Mouse (Mus musculus) monocyte, adult 2 months (primary cell): ENCODE data around the gene Insc.

Source experiments
- DNase-seq, 2 experiments: peaks; one replicate each; pipeline ENCODE4 v3.0.0; 2022; ENCODE audit warnings: low spot score in 2 of 2, low read depth in 1 of 2

Insc gene

DNA sequence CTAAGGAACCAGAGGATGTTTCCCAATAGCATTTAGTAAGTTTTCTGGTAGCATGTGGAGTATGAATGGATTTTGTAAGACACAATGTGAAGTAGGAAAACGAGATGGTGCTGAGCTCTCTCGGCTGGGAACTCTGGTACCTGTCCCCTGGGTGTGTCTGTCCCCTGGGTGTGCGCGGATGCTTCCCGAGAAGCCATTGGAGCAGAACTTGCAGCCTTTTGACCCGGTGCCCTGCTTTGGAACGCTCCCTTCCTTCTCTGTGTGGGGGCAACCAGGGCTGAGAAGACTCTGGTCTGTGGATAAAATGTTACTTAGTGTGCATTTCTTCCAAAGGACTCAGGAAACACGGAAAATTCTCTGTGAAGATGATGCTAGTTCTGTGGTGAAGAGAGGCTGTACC is 75.3 kb downstream of the Insc start:
- DNase-seq: no peak

DNA sequence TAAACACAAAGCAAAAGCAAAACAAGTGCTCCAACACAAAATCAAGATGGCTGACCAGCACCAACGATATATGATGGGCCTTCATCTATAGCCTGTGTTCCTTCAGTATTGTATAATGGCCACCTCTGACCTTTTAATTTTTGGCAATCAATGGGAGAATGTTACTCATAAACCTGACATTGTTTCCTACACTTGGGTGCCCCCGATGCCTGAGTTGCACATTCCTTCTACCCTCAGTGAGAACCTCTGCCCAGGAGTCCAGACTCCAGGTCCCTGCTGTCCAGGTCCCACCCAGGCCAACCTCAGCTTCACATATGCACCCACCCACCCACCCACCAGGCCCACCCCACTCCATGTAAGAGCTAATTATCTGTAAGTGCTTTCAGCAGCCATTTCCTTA is 79.2 kb downstream of the Insc start:
- DNase-seq: no peak

DNA sequence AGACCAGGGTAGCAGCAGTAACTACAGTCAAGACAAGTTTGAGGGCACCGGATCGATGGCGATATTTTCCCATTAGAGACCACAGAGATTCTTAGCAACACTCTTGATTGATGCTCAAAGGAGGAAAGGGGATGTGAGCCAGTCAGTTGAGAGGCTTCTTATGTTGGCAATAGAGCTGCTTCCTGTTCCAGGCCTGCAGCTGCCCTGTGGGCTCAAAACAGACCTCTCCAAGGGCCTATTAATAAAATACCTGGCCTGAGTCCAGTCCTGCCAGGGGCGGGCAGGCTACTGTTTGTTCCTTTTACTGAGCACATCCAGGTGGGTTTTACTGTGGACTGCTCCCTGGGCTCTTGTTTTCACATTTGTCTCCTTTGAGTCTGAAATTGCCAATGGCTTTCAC is 83.9 kb downstream of the Insc start:
- DNase-seq: no peak

DNA sequence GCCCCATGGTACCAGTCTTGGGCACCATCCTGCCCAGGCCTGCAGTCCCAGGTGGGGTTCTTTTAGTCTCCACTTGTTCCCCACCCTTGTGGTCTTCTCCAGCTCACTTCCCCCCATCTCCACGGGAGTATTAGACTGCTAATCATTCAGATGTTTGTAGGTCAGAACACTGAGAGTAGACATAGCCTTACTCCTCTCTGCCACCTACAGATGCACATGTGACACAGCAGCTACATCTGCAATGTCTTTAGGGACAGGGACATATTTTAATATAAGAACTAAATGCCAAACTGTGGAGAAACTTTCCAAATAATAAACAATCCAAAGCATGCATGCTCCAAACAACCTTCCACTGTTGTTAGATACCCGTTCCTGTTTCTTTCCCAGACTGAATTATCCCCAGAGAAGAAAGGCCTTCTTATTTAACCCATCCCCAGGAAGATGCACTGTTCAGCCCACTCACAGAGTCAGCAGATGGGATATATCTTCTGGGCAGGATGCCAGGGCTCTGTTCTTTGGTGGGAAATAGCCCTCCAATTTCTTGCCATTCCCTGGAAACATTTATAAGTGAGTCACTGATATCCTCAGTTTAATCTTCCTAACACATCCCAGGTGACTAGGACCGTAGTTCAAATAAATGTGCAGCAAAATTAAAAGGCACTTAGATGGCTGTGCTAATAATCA is 88.9 kb downstream of the Insc start:
- DNase-seq: no peak

DNA sequence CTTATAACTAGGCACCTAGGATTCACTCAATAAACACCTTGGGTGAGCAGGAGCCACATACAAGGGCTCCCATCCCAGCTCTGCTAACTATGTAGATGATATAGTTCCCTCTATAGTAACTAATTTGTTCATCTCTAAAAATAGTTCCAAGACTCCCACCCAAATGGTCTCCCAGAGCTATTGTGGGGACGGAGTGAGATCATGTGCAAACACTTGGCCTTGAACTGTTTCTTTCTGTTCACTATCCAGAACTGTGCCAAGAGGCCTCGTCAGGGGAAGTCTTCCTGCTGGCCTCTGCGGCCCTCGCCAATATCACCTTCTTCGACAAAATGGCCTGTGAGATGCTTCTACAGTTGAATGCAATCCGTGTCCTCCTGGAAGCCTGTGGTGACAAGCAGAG is 91.0 kb downstream of the Insc start:
- no peak for DNase-seq

DNA sequence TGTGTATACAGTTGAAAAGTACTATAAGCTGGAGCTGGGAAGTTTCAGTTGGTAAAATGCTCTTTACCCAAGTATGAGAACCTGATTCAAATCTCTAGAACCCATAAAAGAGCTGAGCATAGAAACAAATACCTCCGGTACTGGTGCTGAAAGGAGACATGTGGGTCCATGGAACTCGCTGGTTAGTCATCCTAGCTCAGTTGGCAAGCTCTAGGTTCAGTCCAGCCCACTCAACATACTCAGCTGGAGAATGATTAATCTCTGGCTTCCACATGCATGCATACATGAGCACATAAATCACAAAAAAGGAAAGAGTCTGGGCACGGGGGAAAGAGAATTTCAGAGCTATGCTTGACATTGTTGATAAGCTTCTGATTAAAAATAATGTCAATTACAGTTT is 93.8 kb downstream of the Insc start:
- DNase-seq: no peak

DNA sequence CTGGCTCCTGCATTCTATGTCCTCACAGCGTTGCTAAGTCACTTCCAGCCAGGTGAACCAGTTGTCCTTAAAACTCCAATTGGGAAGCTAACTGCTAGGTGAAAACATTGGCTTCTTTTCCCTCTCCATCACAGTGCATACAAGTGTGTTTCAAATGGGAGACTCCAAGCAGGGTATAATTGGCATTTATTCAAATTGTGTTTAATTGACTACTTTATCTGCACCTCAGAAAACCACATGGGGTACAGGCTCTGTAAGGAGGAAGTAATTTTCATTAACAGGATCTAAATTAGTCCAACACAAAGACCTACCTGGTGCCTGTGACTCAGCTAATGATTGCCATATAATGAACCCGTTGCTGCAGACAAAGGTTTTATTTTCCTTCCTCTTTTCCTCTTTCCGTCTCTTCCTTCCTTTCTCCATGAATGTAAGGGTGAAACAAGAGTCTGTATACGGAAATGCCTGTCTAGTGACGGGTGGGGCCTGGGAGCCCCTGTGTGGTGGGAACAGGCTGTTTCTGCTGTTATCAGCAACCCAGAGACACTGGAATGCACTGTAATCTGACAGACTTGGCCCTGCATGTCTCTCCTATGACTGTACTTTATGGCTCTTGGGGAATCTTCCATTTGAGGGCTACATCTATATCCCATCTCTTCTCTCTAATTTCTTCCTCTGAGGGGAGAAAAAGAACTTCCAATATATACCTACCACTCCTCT is 96.7 kb downstream of the Insc start:
- DNase-seq: no peak

DNA sequence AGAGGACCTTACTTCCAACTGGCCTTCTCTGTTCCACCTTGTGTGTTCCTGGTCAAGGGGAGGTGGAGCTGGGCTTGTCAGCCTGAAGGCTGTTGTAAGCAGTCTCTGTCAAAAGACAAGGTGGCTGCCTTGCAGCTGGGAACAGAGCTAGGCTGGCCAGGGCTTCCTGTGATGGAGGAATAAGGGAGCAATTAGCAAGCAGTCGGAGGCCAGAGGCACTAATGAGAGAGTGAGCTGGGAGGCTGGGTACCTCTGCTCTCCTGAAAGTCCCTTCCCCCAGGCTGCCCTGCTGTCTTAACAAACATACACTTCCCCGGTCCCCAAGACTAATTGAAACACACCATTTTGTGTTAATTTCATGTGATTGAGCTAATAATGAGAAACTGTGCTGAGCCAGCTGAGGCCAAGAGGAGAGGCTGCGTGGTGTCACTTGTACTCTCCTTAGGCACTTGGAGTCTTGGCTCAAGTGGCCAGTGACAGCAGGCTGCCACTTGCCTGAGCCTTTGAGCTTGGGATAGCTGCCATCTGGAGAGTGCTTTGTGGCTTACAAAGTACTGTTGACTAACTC is 99.2 kb downstream of the Insc start:
- DNase-seq: no peak

DNA sequence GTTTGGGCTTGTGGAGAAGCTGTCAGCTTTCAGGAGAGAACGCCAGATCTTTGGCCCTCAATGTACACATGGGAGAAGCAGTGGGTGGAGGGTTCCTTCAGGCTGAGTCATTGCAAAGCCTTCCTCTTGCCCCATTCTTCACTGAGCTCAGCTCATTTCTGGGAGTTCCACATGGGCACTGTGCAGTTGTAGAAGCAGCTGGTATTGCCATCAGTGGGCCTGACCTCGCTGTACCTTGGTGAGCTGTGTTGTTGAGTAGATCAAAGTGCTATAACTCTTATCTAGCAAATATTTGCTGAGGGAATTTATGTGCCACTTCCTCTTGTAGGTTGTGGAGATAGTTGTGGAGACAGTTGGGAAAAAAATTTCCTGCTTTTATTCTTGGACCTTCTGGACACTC is 103.7 kb downstream of the Insc start:
- DNase-seq: no peak

DNA sequence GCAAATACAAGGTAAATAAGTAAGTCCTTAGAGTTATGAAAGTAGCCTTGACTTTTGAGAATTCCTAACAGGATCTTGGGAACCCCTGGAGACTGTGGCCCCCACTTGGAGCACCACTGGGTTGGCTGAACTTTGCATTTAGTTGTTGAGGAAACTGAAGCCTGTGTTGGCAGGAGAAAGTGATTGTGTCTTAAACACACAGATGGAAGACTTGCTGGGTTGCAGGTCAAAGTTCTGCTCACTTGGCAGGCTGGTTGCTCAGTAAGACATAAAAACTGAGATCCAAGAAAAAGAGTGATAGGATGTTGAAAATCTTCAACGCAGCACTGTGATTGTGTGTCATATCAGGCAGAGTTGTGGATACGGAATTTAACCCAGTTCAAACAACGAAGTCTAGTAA is 108.9 kb downstream of the Insc start:
- no peak for DNase-seq

DNA sequence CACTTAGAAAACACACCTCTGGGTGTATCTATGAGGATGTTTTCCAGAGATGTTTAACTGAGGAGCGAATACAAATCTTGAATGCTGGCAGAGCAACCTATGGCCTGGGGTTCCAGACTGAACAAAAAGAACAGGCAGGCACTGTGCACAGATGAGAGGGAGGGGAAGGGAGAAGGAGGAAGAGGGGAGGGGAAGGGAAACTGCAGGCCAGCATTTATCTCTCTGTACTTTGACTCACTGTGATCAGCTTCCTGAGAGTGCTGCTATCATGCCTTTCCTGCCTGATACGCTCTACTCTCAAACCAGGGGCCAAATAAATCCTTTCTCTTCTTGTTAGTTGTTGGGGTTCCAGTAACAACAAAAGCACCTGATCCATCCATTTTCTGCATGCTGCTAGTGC is 110.7 kb downstream of the Insc start:
- DNase-seq: no peak

DNA sequence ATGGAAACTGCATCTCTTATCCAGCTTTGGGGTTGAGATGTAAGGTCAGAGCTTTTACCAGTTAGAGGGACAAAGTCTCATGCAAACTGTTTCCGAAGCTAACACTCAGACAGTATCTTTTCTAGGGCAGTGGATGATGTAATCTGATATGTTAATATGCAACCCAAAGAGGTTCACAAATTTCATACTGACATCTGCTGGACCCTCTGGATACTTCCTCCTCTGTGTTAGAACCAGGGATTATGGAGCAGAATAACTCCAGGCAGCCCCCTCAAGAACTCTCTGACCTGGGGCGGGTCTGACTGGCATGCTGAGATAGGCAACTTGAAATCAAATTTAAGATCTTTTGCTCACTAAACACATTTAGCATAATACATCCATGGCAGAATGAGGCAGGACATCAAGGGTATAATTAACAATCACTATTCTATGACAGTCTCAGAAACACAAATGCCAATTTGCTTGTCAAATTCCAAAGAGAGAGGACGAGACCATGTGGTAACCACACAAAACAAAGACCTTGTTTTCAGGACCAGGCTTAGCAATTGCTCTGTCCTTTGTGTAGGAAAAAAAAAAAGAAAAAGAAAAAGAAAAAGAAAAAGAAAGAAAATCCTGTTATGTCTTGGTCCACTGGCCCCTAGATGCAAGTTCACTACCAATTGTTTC is 117.5 kb downstream of the Insc start:
- no peak for DNase-seq

DNA sequence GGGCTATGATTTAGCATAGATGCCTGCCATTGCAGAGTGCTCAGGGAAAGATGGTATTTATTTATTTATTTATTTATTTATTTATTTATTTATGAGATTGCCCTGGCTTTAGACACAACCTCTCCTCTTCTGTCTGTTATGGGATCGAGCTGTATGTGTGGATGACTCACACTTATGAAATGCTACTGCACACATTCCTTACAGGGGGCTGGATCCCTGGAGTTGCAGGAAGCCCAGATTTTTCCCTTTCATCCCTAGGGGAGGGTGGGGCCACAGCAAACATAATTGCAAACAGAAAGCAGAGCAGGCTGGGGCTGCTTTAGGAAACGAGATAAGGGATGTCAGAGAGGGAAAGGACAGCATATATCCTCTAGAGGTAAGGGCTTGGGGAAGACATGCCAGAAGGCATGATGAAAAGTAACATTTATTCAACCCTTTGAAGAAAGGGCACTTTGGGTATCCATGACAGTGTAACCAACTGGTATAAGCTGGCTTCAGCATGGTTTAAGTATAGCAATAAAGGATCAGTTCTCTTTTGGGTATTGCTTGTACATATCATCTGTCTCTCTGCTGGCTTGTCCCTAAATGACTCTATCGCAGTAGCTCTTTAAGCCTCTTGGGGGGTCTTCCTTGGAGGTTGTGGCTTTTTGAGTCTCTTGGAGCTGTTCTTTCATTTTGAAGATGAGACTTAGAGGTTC is 130.0 kb downstream of the Insc start:
- DNase-seq: no peak

DNA sequence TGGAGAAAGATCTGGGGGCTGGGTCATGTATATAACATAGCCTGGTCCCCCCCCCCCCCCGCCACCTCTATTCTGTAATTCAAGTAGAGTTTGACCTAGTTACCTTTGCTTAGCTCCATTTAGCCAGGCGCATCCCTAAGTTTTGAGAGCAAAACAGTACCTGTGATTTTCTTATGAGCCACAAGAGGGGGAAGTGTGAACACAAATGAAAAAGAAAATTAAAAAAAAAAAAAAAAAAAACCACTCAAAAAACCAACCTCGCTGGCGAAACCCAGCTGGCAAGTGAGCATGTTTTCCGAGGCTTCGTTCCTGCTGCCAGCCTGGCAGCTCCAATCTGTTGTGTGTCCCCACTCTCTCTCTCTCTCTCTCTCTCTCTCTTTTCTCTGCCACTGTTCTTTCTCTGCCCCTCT is 130.5 kb downstream of the Insc start:
- DNase-seq: no peak

DNA sequence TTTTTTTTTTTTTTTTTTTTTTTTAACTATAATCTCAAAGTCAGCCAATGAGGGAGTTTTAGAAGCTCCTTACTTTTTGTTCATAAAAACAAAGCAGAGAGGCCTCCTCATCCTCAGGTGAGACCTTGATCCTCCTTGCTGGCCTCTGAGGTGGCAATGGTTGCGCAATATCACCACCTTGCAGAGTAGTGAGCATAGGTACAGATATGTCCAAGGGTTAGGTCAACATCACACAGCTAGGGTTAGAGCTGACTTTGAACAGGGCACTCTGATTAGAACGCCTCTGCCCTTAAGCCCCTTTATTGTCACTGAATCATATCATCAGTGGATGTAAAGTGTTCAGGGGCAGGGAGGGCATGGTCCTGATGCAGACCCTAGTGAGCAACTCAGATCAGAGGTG is 131.1 kb downstream of the Insc start:
- no peak for DNase-seq

DNA sequence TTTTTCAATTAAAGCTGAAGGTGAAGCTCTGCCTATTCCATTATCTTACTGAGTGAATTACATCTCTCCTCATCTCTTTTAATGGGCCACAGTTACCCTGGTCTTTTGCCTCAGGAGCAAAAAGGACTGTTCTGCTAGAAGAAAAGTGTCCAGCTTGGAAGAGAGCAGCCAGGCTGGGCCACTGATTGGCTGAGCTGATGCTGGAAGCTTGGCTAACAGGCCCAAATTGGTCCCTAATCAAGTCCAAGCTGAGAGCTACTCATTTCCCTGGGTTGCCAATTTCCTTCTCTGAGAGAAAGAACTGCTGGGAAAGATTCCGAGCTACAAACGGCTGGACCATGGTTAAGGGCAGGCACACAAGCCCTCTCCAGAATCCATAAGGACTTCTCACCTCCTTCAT is 140.1 kb downstream of the Insc start:
- no peak for DNase-seq

DNA sequence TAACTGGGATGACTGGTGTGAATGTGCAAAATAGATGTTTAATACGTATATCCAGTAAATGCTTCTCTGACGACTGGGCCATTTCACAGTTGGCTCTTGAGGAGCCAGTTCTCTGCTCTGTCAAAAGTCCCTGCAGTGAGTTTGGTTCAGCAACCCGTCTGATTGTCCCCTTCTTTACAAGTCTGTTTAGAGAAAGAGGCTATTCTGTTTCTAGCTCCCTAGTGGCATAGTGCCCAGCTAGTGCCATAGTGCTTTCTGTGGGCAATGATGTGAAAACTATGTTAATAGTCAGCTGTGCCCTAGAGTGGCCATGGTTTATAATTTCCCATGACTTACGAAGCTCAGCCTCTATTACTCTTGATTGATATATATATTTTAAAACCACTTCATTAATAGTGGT is 143.4 kb downstream of the Insc start:
- DNase-seq: no peak

DNA sequence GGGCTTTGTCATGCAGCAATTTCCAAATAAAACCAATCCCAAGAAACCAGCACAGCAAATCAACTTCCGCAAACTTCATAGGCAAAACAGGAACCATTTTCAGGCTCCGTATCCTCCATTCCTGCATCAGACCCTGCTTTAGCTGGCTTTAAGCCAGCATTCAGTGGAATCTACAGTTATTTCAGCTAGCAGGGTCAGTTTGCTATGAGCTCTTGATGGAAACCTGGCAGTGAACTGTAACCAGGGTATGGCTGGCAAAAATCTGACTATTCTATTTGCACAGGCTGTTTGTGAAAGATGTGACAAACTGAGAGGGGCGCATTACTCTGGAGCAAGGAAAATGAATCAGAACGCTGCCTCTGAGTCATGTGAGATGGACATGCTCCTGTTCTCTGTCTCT is 146.7 kb downstream of the Insc start:
- no peak for DNase-seq

DNA sequence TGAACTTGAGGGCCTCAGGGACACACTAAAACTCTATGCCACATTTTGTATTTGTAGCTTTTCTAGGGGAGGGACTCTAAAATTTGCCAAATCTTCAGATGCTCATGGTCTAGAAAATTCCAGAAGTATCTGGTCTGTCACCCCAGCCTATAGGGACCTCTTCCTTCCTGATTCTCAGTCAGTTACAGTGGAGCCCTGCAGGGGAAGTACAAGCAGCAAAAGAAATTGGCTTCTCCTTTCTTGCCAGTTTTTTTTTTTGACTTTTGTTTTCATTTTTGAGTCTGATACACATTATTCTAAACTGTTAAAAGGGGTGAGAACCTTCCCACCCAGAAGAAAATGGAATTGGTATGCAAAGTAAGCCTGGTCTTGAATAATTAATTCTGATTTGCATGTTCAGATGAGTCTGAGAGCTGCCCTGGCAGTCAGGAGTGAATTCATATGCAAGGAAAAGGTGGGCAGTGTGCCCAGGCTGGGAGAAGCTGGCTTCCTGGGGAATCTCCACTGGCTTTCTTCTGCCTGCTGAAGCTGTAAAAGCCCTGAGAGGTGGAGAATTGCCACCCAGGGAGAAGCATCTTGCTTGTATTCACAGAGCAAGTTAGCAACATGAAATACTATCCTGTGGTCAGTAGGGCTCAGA is 149.2 kb downstream of the Insc start:
- DNase-seq: no peak

DNA sequence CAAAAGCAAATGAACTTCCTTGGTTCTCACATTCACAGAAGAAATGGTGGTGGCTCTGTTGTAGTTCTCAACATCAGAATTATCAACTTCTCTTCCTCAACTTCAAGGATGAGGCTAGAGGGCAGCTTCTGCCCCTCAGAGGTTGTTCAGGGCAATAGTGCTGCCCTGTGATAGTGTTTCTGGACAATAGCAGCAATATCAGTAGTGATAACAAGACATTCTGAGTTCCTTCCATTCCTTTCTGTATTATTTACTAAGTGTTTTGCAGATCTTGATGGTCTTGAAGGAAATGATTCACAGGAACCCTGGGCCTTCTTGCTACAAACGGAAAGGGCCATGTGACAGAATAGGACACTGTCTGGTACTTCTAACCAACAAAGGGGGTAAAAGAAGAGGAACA is 150.4 kb downstream of the Insc start:
- DNase-seq: no peak
